Mouse (Mus musculus) hindbrain, embryonic 16.5 days (tissue): ENCODE data around the gene Dnaic1. TPM values are rescaled to one million over a fixed set of nuclear protein-coding genes. Genes with fewer than 3 reads are reported as not detected.

Experiments
- ATAC-seq: fragments of 200-750 bp; cut with Nextera tagmentation; 2 replicates; pipeline ENCODE4 v1.8.0; 2017; ENCODE audit warnings: moderate TSS enrichment, moderate library complexity
- H3K27ac ChIP-seq: fragments of 300-500 bp; sonication (generic); 2 replicates; pipeline ENCODE4 v1.5.1; 2014; ENCODE audit warnings: low read depth, mild to moderate bottlenecking, control low read depth, low read length, moderate library complexity
- H3K27me3 ChIP-seq: fragments of 300-500 bp; sonication (generic); replicated peaks from 2 replicates; pipeline ENCODE4 v1.6.1; 2014; ENCODE audit warnings: low read length; ENCODE audit not compliant: control insufficient read depth, insufficient read depth
- H3K36me3 ChIP-seq: fragments of 300-500 bp; sonication (generic); 2 replicates; pipeline ENCODE4 v1.6.1; 2014; ENCODE audit warnings: mild to moderate bottlenecking, low read length, moderate library complexity, mixed read lengths; ENCODE audit not compliant: control insufficient read depth, insufficient read depth
- H3K4me1 ChIP-seq: fragments of 300-500 bp; sonication (generic); 2 replicates; pipeline ENCODE4 v1.6.1; 2014; ENCODE audit warnings: low read depth, low read length; ENCODE audit not compliant: control insufficient read depth, insufficient read depth
- H3K4me2 ChIP-seq: fragments of 300-500 bp; sonication (generic); 2 replicates; pipeline ENCODE4 v1.6.1; 2014; ENCODE audit warnings: mild to moderate bottlenecking, low read length, control low read depth, moderate library complexity
- H3K4me3 ChIP-seq: fragments of 300-500 bp; sonication (generic); 2 replicates; pipeline ENCODE4 v1.5.1; 2014; ENCODE audit warnings: mild to moderate bottlenecking, low read length, control low read depth, moderate library complexity
- H3K9ac ChIP-seq: fragments of 300-500 bp; sonication (generic); 2 replicates; pipeline ENCODE4 v1.6.1; 2014; ENCODE audit warnings: low read depth, mild to moderate bottlenecking, control low read depth, low read length, moderate library complexity
- H3K9me3 ChIP-seq: fragments of 300-500 bp; sonication (generic); 2 replicates; pipeline ENCODE4 v1.6.1; 2014; ENCODE audit warnings: mild to moderate bottlenecking, low read length, moderate library complexity; ENCODE audit not compliant: control insufficient read depth
- WGBS: fragments of 180-500 bp; shearing (Covaris S2); extraction: QIAGEN DNeasy Blood & Tissue Kit; methylation state at CpG from one replicate; pipeline ENCODE4 v1.1.7; 2014; 5-methylcytosine and 5-hydroxymethylcytosine counted together
- polyA plus RNA-seq: library from polyadenylated mRNA; unstranded; fragments of >200 nt; fragmentation: Nextera tagmentation; extraction: Ambion mirVana; gene quantifications from 2 replicates; pipeline ENCODE4 v1.2.1, GENCODE M21; 2015

The Dnaic1 gene
- polyA plus RNA-seq, 1 experiment from 2014 or later, result 3.3 TPM

- Histone ChIP-seq H3K27me3 (no peaks in the 10 kb centered on the region), H3K4me1 (peaks cover 14% of the 10 kb centered on the region), H3K4me3 (no peak overlapping the region), H3K4me2 (no peak overlapping the region), H3K36me3 (no peaks in the 10 kb centered on the region), H3K9me3 (no peaks in the 10 kb centered on the region), H3K27ac (no peak overlapping the region), H3K9ac (no peak overlapping the region)
- no peak for ATAC-seq
- 67% methylated on average over 3 of the region's 3 CpGs for WGBS
These were observed 12.5 kb upstream of the Dnaic1 start for GRCm38 (mm10) chr4:41557092-41557491.

- WGBS, result 96% methylated on average over 5 of the region's 5 CpGs
- no peak for ATAC-seq
These were observed 6.3 kb upstream of the Dnaic1 start for GRCm38 (mm10) chr4:41563297-41563696.

GRCm38 (mm10) chr4:41566123-41566522 lies 3.5 kb upstream of the Dnaic1 start:
- Histone ChIP-seq H3K27ac (no peak overlapping the region), H3K36me3 (no peaks in the 10 kb centered on the region), H3K9ac (no peak overlapping the region), H3K27me3 (no peaks in the 10 kb centered on the region), H3K4me2 (0 out of 2 replicates have a peak overlapping the region, but pooled peaks have one; percentile 14), H3K4me1 (peaks cover 22% of the 10 kb centered on the region), H3K9me3 (no peaks in the 10 kb centered on the region), H3K4me3 (no peak overlapping the region)
- no peak for ATAC-seq
- 12% methylated on average over 3 of the region's 3 CpGs for WGBS

More at GRCm38 (mm10) chr4:41563297-41563696, 6.3 kb upstream of the Dnaic1 start:
- Histone ChIP-seq H3K4me3 (no peak overlapping the region), H3K27ac (no peak overlapping the region), H3K9ac (no peak overlapping the region), H3K36me3 (no peaks in the 10 kb centered on the region), H3K4me2 (no peak overlapping the region), H3K4me1 (peaks cover 22% of the 10 kb centered on the region), H3K9me3 (no peaks in the 10 kb centered on the region), H3K27me3 (no peaks in the 10 kb centered on the region)

GRCm38 (mm10) chr4:41568239-41568638 lies 1.3 kb upstream of the Dnaic1 start:
- WGBS, result 4% methylated on average over 19 of the region's 19 CpGs
- ATAC-seq, result peak; percentile 9; the same call in 1 of the 2 replicates

GRCm38 (mm10) chr4:41568682-41569410 lies 729 bp upstream of the Dnaic1 start:
- 0% methylated on average over 57 of the region's 58 CpGs for WGBS

More at GRCm38 (mm10) chr4:41568239-41568638, 1.3 kb upstream of the Dnaic1 start:
- peak overlapping the region; percentile 89 for H3K4me3 ChIP-seq
- H3K36me3 ChIP-seq, result no peaks in the 10 kb centered on the region
- H3K9me3 ChIP-seq, result no peaks in the 10 kb centered on the region
- peaks cover 22% of the 10 kb centered on the region for H3K4me1 ChIP-seq
- H3K9ac ChIP-seq, result peak overlapping the region; percentile 93
- peak overlapping the region; percentile 66 for H3K4me2 ChIP-seq
- H3K27ac ChIP-seq, result peak overlapping the region; percentile 93
- H3K27me3 ChIP-seq, result no peaks in the 10 kb centered on the region

GRCm38 (mm10) chr4:41571490-41571889 lies 1.9 kb downstream of the Dnaic1 start:
- 33% methylated on average over 5 of the region's 5 CpGs for WGBS
- Histone ChIP-seq H3K36me3 (no peaks in the 10 kb centered on the region), H3K4me2 (no peak overlapping the region), H3K4me1 (peaks cover 18% of the 10 kb centered on the region), H3K9me3 (no peaks in the 10 kb centered on the region), H3K9ac (no peak overlapping the region), H3K27ac (no peak overlapping the region), H3K4me3 (no peak overlapping the region), H3K27me3 (no peaks in the 10 kb centered on the region)
- ATAC-seq, result no peak

More at GRCm38 (mm10) chr4:41568682-41569410, 729 bp upstream of the Dnaic1 start:
- Histone ChIP-seq H3K27me3 (no peaks in the 10 kb centered on the region), H3K4me1 (peaks cover 22% of the 10 kb centered on the region), H3K9ac (peak overlapping the region; percentile 93), H3K4me2 (peak overlapping the region; percentile 66), H3K9me3 (no peaks in the 10 kb centered on the region), H3K36me3 (no peaks in the 10 kb centered on the region), H3K27ac (peak overlapping the region; percentile 93), H3K4me3 (peak overlapping the region; percentile 89)
- no peak; the same call in 1 of the 2 replicates for ATAC-seq

DNA sequence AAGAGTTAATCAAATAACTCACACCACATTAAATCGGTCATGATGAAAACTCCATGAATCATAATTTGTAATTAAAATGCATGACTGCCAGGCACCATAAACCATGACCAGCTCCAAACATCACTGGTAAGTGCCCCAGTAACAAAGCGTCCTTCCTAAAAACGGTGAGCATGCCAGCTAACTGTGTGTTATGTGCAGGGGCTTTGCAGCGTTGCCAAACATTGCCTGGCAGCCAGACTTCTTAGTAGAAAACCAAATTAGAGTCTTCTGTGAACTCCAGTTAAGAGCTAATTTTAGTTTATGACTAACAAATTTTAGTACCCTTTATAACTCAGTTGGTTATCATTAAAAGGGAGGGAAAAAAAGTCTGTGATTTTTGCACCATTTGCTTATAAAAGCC lies 3.9 kb downstream of the Dnaic1 start:
- ATAC-seq, result no peak
- Histone ChIP-seq H3K4me3 (no peak overlapping the region), H3K36me3 (no peaks in the 10 kb centered on the region), H3K4me2 (no peak overlapping the region), H3K9me3 (no peaks in the 10 kb centered on the region), H3K27ac (no peak overlapping the region), H3K9ac (no peak overlapping the region), H3K4me1 (peaks cover 5% of the 10 kb centered on the region), H3K27me3 (no peaks in the 10 kb centered on the region)
- WGBS, result 43% methylated on average over 4 of the region's 4 CpGs

DNA sequence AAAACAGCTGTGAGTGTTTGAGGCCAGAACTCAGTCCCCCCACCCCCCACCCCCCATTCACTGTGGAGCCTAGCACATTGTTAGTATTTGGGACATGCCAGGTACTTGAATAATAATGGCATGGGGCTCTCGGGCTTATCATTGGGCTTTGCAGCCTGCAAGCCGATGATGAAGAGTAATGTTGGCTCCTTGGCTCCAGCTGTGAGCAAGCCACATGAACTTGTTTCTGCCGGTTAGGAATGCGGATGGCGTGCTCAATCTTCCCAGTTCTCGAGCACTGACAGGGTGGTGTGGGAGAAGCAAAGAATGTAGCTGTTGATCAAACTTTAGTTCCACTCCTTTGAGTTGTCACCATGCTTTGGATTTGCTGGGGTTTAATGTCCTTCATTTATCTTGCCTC lies 6.3 kb downstream of the Dnaic1 start:
- H3K4me2 ChIP-seq, result no peak overlapping the region
- H3K4me3 ChIP-seq, result no peak overlapping the region
- H3K4me1 ChIP-seq, result peaks cover 5% of the 10 kb centered on the region
- H3K9me3 ChIP-seq, result no peaks in the 10 kb centered on the region
- H3K27ac ChIP-seq, result no peak overlapping the region
- 15% methylated on average over 6 of the region's 6 CpGs for WGBS
- ATAC-seq, result 0 out of 2 replicates have a peak, but pooled peaks have one; percentile 15
- H3K27me3 ChIP-seq, result no peaks in the 10 kb centered on the region
- no peak overlapping the region for H3K9ac ChIP-seq
- no peaks in the 10 kb centered on the region for H3K36me3 ChIP-seq

GRCm38 (mm10) chr4:41583353-41583752 lies 13.8 kb downstream of the Dnaic1 start:
- no peaks in the 10 kb centered on the region for H3K9me3 ChIP-seq
- no peak overlapping the region for H3K27ac ChIP-seq
- H3K27me3 ChIP-seq, result no peaks in the 10 kb centered on the region
- H3K4me3 ChIP-seq, result no peak overlapping the region
- no peak for ATAC-seq
- WGBS, result 64% methylated on average over 7 of the region's 7 CpGs
- H3K4me1 ChIP-seq, result no peaks in the 10 kb centered on the region
- no peaks in the 10 kb centered on the region for H3K36me3 ChIP-seq
- H3K4me2 ChIP-seq, result no peak overlapping the region
- H3K9ac ChIP-seq, result no peak overlapping the region
